Mouse (Mus musculus): ENCODE measurements at regions not wholly inside any gene's neighbourhood (a gene's known extent, or its start where the extent isn't known, plus 50 kb on each side); places are given as distances from the start of the nearest gene placed in this dataset.

GRCm38 (mm10) chr14:46566681-46567410 lies 176.4 kb upstream of the Bmp4 start:
- TF ChIP-seq POLR2A (IDR thresholded peaks at IDR 0.05; ENCODE audit: borderline replicate concordance, insufficient read depth, low read length) = no peak
- no peak for TF ChIP-seq CTCF (IDR thresholded peaks at IDR 0.05; ENCODE audit: borderline replicate concordance, insufficient read depth, low read depth, low read length)
